Mouse (Mus musculus): ENCODE results near the gene Ppp1r16b. TPM values are rescaled to one million over a fixed set of nuclear protein-coding genes. Genes with fewer than 3 reads are reported as not detected.

Ppp1r16b gene
- polyA plus RNA-seq, 1 experiment from 2014 or later, result 6.0 TPM

GRCm38 (mm10) chr2:158762339-158762738 is 97.1 kb downstream of the Ppp1r16b start:
- no peak overlapping the region for H3K4me2 ChIP-seq (replicated peaks; ENCODE audit: low read depth, low read length)
- no peak for ATAC-seq (ENCODE audit: insufficient number of reproducible peaks, insufficient read depth, low FRiP score, low read depth)
- no peaks in the 10 kb centered on the region for H3K36me3 ChIP-seq (ENCODE audit: control insufficient read depth, insufficient read depth, low read length)
- no peaks in the 10 kb centered on the region for H3K27me3 ChIP-seq (ENCODE audit: control insufficient read depth, insufficient read depth, low read length)
- H3K9me3 ChIP-seq (ENCODE audit: control insufficient read depth, low read depth, low read length), result no peaks in the 10 kb centered on the region
- H3K4me3 ChIP-seq (ENCODE audit: low read depth, low read length), result no peak overlapping the region
- WGBS, result 77% methylated on average over 5 of the region's 5 CpGs
- H3K27ac ChIP-seq (ENCODE audit: low read length), result no peak overlapping the region
- no peak overlapping the region for H3K9ac ChIP-seq (replicated peaks; ENCODE audit: low read depth, low read length)
- no peaks in the 10 kb centered on the region for H3K4me1 ChIP-seq (ENCODE audit: control insufficient read depth, insufficient read depth, low read length)

GRCm38 (mm10) chr2:158767742-158768339 is 102.6 kb downstream of the Ppp1r16b start, which contains the start of gene Fam83d:
Fam83d (plus strand) TSS chr2:158768093.
- WGBS, result under 1% methylated on average over 48 of the region's 48 CpGs
- H3K4me1 ChIP-seq (ENCODE audit: control insufficient read depth, insufficient read depth, low read length), result peaks cover 35% of the 10 kb centered on the region
- ATAC-seq (ENCODE audit: insufficient number of reproducible peaks, insufficient read depth, low FRiP score, low read depth), result peak; percentile 98
- H3K36me3 ChIP-seq (ENCODE audit: control insufficient read depth, insufficient read depth, low read length), result peaks cover 4% of the 10 kb centered on the region; the same call in 1 of the 2 replicates
- H3K9me3 ChIP-seq (ENCODE audit: control insufficient read depth, low read depth, low read length), result no peaks in the 10 kb centered on the region
- peak within 1 kb of the TSS; percentile 69 for H3K27ac ChIP-seq (ENCODE audit: low read length)
- H3K9ac ChIP-seq (replicated peaks; ENCODE audit: low read depth, low read length), result peak within 1 kb of the TSS; percentile 72
- peak within 1 kb of the TSS; percentile 75 for H3K4me3 ChIP-seq (ENCODE audit: low read depth, low read length)
- no peaks in the 10 kb centered on the region for H3K27me3 ChIP-seq (ENCODE audit: control insufficient read depth, insufficient read depth, low read length)
- H3K4me2 ChIP-seq (replicated peaks; ENCODE audit: low read depth, low read length), result peak within 1 kb of the TSS; percentile 95

- ATAC-seq (ENCODE audit: insufficient number of reproducible peaks, insufficient read depth, low FRiP score, low read depth), result no peak
- Histone ChIP-seq H3K27ac (ENCODE audit: low read length) (peak overlapping the region; percentile 69), H3K4me1 (ENCODE audit: control insufficient read depth, insufficient read depth, low read length) (peaks cover 35% of the 10 kb centered on the region), H3K27me3 (ENCODE audit: control insufficient read depth, insufficient read depth, low read length) (no peaks in the 10 kb centered on the region), H3K4me2 (replicated peaks; ENCODE audit: low read depth, low read length) (peak overlapping the region; percentile 95), H3K9me3 (ENCODE audit: control insufficient read depth, low read depth, low read length) (no peaks in the 10 kb centered on the region), H3K4me3 (ENCODE audit: low read depth, low read length) (peak overlapping the region; percentile 75), H3K36me3 (ENCODE audit: control insufficient read depth, insufficient read depth, low read length) (peaks cover 5% of the 10 kb centered on the region; the same call in 1 of the 2 replicates), H3K9ac (replicated peaks; ENCODE audit: low read depth, low read length) (peak overlapping the region; percentile 72)
- WGBS, result 0% methylated on average over 37 of the region's 37 CpGs
Observed at GRCm38 (mm10) chr2:158768350-158768749, 103.2 kb downstream of the Ppp1r16b start.

- H3K4me2 ChIP-seq (replicated peaks; ENCODE audit: low read depth, low read length), result peak overlapping the region; percentile 95
- no peaks in the 10 kb centered on the region for H3K9me3 ChIP-seq (ENCODE audit: control insufficient read depth, low read depth, low read length)
- peaks cover 5% of the 10 kb centered on the region; the same call in 1 of the 2 replicates for H3K36me3 ChIP-seq (ENCODE audit: control insufficient read depth, insufficient read depth, low read length)
- H3K4me1 ChIP-seq (ENCODE audit: control insufficient read depth, insufficient read depth, low read length), result peaks cover 35% of the 10 kb centered on the region
- 3% methylated on average over 5 of the region's 5 CpGs for WGBS
- peak overlapping the region; percentile 72; the same call in 1 of the 2 replicates for H3K9ac ChIP-seq (replicated peaks; ENCODE audit: low read depth, low read length)
- peak overlapping the region; percentile 75 for H3K4me3 ChIP-seq (ENCODE audit: low read depth, low read length)
- no peak overlapping the region; the same call in 1 of the 2 replicates for H3K27ac ChIP-seq (ENCODE audit: low read length)
- H3K27me3 ChIP-seq (ENCODE audit: control insufficient read depth, insufficient read depth, low read length), result no peaks in the 10 kb centered on the region
- ATAC-seq (ENCODE audit: insufficient number of reproducible peaks, insufficient read depth, low FRiP score, low read depth), result peak; percentile 43
Observed at GRCm38 (mm10) chr2:158768771-158769170, 103.6 kb downstream of the Ppp1r16b start.

- WGBS, result 22% methylated on average over 13 of the region's 13 CpGs
- H3K9ac ChIP-seq (replicated peaks; ENCODE audit: low read depth, low read length), result no peak overlapping the region
- H3K9me3 ChIP-seq (ENCODE audit: control insufficient read depth, low read depth, low read length), result no peaks in the 10 kb centered on the region
- peaks cover 35% of the 10 kb centered on the region for H3K4me1 ChIP-seq (ENCODE audit: control insufficient read depth, insufficient read depth, low read length)
- peak overlapping the region; percentile 75 for H3K4me3 ChIP-seq (ENCODE audit: low read depth, low read length)
- H3K27me3 ChIP-seq (ENCODE audit: control insufficient read depth, insufficient read depth, low read length), result no peaks in the 10 kb centered on the region
- peak overlapping the region; percentile 95 for H3K4me2 ChIP-seq (replicated peaks; ENCODE audit: low read depth, low read length)
- no peak overlapping the region for H3K27ac ChIP-seq (ENCODE audit: low read length)
- H3K36me3 ChIP-seq (ENCODE audit: control insufficient read depth, insufficient read depth, low read length), result peaks cover 5% of the 10 kb centered on the region; the same call in 1 of the 2 replicates
- ATAC-seq (ENCODE audit: insufficient number of reproducible peaks, insufficient read depth, low FRiP score, low read depth), result no peak
Observed at GRCm38 (mm10) chr2:158770126-158770757, 105.0 kb downstream of the Ppp1r16b start.

- Histone ChIP-seq H3K9ac (replicated peaks; ENCODE audit: low read depth, low read length) (no peak overlapping the region), H3K4me2 (replicated peaks; ENCODE audit: low read depth, low read length) (peak overlapping the region; percentile 95; the same call in 1 of the 2 replicates), H3K4me1 (ENCODE audit: control insufficient read depth, insufficient read depth, low read length) (peaks cover 42% of the 10 kb centered on the region), H3K4me3 (ENCODE audit: low read depth, low read length) (peak overlapping the region; percentile 75; the same call in 1 of the 2 replicates), H3K36me3 (ENCODE audit: control insufficient read depth, insufficient read depth, low read length) (peaks cover 5% of the 10 kb centered on the region; the same call in 1 of the 2 replicates), H3K27me3 (ENCODE audit: control insufficient read depth, insufficient read depth, low read length) (no peaks in the 10 kb centered on the region), H3K27ac (ENCODE audit: low read length) (no peak overlapping the region), H3K9me3 (ENCODE audit: control insufficient read depth, low read depth, low read length) (no peaks in the 10 kb centered on the region)
- no peak for ATAC-seq (ENCODE audit: insufficient number of reproducible peaks, insufficient read depth, low FRiP score, low read depth)
- WGBS, result 32% methylated on average over 11 of the region's 11 CpGs
Observed at GRCm38 (mm10) chr2:158771066-158771763, 106.0 kb downstream of the Ppp1r16b start.

- no peaks in the 10 kb centered on the region for H3K27me3 ChIP-seq (ENCODE audit: control insufficient read depth, insufficient read depth, low read length)
- peaks cover 52% of the 10 kb centered on the region for H3K4me1 ChIP-seq (ENCODE audit: control insufficient read depth, insufficient read depth, low read length)
- 89% methylated on average over 13 of the region's 13 CpGs for WGBS
- no peak for ATAC-seq (ENCODE audit: insufficient number of reproducible peaks, insufficient read depth, low FRiP score, low read depth)
- no peaks in the 10 kb centered on the region for H3K9me3 ChIP-seq (ENCODE audit: control insufficient read depth, low read depth, low read length)
- H3K9ac ChIP-seq (replicated peaks; ENCODE audit: low read depth, low read length), result no peak overlapping the region
- no peak overlapping the region for H3K4me3 ChIP-seq (ENCODE audit: low read depth, low read length)
- peaks cover 5% of the 10 kb centered on the region; the same call in 1 of the 2 replicates for H3K36me3 ChIP-seq (ENCODE audit: control insufficient read depth, insufficient read depth, low read length)
- no peak overlapping the region for H3K4me2 ChIP-seq (replicated peaks; ENCODE audit: low read depth, low read length)
- no peak overlapping the region for H3K27ac ChIP-seq (ENCODE audit: low read length)
Observed at GRCm38 (mm10) chr2:158772808-158773207, 107.6 kb downstream of the Ppp1r16b start.

GRCm38 (mm10) chr2:158774886-158775285 is 109.7 kb downstream of the Ppp1r16b start:
- Histone ChIP-seq H3K27ac (ENCODE audit: low read length) (no peak overlapping the region), H3K36me3 (ENCODE audit: control insufficient read depth, insufficient read depth, low read length) (peaks cover 7% of the 10 kb centered on the region), H3K9ac (replicated peaks; ENCODE audit: low read depth, low read length) (no peak overlapping the region), H3K27me3 (ENCODE audit: control insufficient read depth, insufficient read depth, low read length) (no peaks in the 10 kb centered on the region), H3K4me1 (ENCODE audit: control insufficient read depth, insufficient read depth, low read length) (peaks cover 42% of the 10 kb centered on the region), H3K4me2 (replicated peaks; ENCODE audit: low read depth, low read length) (no peak overlapping the region), H3K9me3 (ENCODE audit: control insufficient read depth, low read depth, low read length) (no peaks in the 10 kb centered on the region), H3K4me3 (ENCODE audit: low read depth, low read length) (no peak overlapping the region)
- ATAC-seq (ENCODE audit: insufficient number of reproducible peaks, insufficient read depth, low FRiP score, low read depth), result no peak
- 70% methylated on average over 8 of the region's 8 CpGs for WGBS

Data from stomach, embryonic 14.5 days (tissue).